Mouse (Mus musculus): Measurements from ENCODE around the gene Aqp5.

Aqp5 gene

GRCm38 (mm10) chr15:99637405-99638123, 47.0 kb downstream of the Aqp5 start:
- in situ Hi-C loops (cut with MseI, MboI), result no loop called here

GRCm38 (mm10) chr15:99638124-99638485, 47.5 kb downstream of the Aqp5 start:
- in situ Hi-C loops (cut with MseI, MboI), result no loop called here

- in situ Hi-C loops (cut with MseI, MboI), result no loop called here
These were observed 52.0 kb downstream of the Aqp5 start for GRCm38 (mm10) chr15:99642622-99643021.

- in situ Hi-C loops (cut with MseI, MboI), result no loop called here
These were observed 53.2 kb downstream of the Aqp5 start for GRCm38 (mm10) chr15:99643832-99644231.
